Mouse (Mus musculus) myocyte (in vitro differentiated cells): ENCODE results near the gene Prkn.

Experiments
- CEBPB ChIP-seq: IDR thresholded peaks from 2 replicates; pipeline ENCODE4 v1.6.1; 2011; ENCODE audit warnings: mild to moderate bottlenecking, moderate library complexity; ENCODE audit not compliant: poor library complexity, insufficient read depth, severe bottlenecking
- E2F4 ChIP-seq: IDR thresholded peaks from one replicate; pipeline ENCODE4 v1.6.1; 2011; ENCODE audit warnings: mild to moderate bottlenecking, control low read depth, moderate library complexity; ENCODE audit not compliant: insufficient read depth
- MAX ChIP-seq: IDR thresholded peaks from one replicate; pipeline ENCODE4 v1.6.1; 2011; ENCODE audit warnings: low read depth, mild to moderate bottlenecking, control low read depth
- MYOD1 ChIP-seq, 3 experiments: IDR thresholded peaks; one replicate each; pipeline ENCODE4 v1.6.1; 2011; ENCODE audit warnings: control low read depth in 2 of 3, low read depth in 2 of 3, mild to moderate bottlenecking in 2 of 3, moderate library complexity in 1 of 3; ENCODE audit not compliant: insufficient read length in 2 of 3, control insufficient read depth in 1 of 3
- MYOG ChIP-seq, 3 experiments: IDR thresholded peaks; one replicate each; pipeline ENCODE4 v1.6.1; 2011; ENCODE audit warnings: control low read depth in 2 of 3, low read depth in 2 of 3, mild to moderate bottlenecking in 2 of 3; ENCODE audit not compliant: insufficient read length in 2 of 3, control insufficient read depth in 1 of 3, insufficient read depth in 1 of 3
- POLR2A ChIP-seq: IDR thresholded peaks from one replicate; pipeline ENCODE4 v1.6.1; 2011; ENCODE audit warnings: low read depth, mild to moderate bottlenecking, control low read depth, moderate library complexity; ENCODE audit not compliant: insufficient read length
- POLR2AphosphoS2 ChIP-seq: IDR thresholded peaks from one replicate; pipeline ENCODE4 v1.6.1; 2011; ENCODE audit warnings: low read depth, control low read depth; ENCODE audit not compliant: insufficient read length
- REST ChIP-seq: IDR thresholded peaks from one replicate; pipeline ENCODE4 v1.6.1; 2011; ENCODE audit warnings: mild to moderate bottlenecking, control low read depth, moderate library complexity; ENCODE audit not compliant: insufficient read depth, insufficient read length
- SRF ChIP-seq: IDR thresholded peaks from one replicate; pipeline ENCODE4 v1.6.1; 2011; ENCODE audit warnings: low read depth; ENCODE audit not compliant: control insufficient read depth, insufficient read length
- TCF12 ChIP-seq: IDR thresholded peaks from one replicate; pipeline ENCODE4 v1.6.1; 2011; ENCODE audit warnings: mild to moderate bottlenecking, control low read depth; ENCODE audit not compliant: poor library complexity, insufficient read depth, severe bottlenecking
- TCF3 ChIP-seq: IDR thresholded peaks from one replicate; pipeline ENCODE4 v1.6.1; 2011; ENCODE audit warnings: low read depth, control low read depth; ENCODE audit not compliant: insufficient read length
- USF1 ChIP-seq: IDR thresholded peaks from one replicate; pipeline ENCODE4 v1.6.1; 2011; ENCODE audit warnings: low read depth, mild to moderate bottlenecking, control low read depth, moderate library complexity

GRCm38 (mm10) chr17:11779547-11779946 lies 939.4 kb downstream of the Prkn start:
- TF ChIP-seq TCF3 (no peak), CEBPB (no peak), MYOD1 (IDR thresholded peaks at IDR 0.05; ENCODE audit: control insufficient read depth in 1 of 3, insufficient read length in 2 of 3, low read depth in 2 of 3) (no peak), POLR2A (no peak), MAX (no peak), USF1 (no peak), POLR2AphosphoS2 (no peak), REST (no peak), E2F4 (no peak), SRF (no peak), TCF12 (no peak), MYOG (IDR thresholded peaks at IDR 0.05; ENCODE audit: control insufficient read depth in 1 of 3, insufficient read depth in 1 of 3, insufficient read length in 2 of 3, low read depth in 2 of 3) (no peak)
